Mouse (Mus musculus): ENCODE data around the gene Sowaha.

DNA sequence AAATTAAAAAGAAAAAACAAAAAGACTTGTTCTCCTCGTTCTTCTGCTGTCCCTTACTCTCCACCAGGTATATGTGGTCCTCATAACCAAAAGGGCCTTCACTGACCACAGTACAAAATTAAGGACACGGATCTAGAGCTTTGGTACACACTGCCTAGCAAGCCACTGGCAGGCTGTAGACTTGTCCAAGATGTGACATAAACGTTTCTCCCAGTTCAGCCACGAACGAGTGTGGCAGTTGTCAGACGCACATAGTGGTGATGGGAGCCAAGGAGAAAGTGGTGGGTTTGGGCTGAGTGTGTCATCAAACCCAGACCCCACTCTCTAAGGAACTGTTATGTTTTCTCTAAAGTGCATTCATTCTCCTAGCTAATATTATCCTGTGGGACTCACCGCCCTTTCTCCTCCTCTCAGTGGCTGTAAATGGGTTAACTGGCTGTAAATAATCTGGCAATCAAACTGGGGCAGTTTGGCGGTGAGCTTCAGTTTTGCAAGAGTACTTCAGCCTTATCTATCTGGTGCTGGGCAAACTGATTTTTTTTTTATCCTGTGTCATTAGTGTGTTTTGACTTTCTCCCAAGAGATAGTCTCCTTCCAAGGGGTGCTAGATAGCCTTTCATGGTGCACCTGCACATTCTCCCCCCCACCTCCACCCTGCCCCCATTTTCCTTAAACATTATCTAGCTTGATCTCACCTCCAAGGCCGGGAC lies 48.6 kb downstream of the Sowaha start:
- TF ChIP-seq EP300 (IDR thresholded peaks at IDR 0.05; ENCODE audit: low read depth) (peak; percentile 66), CTCF (IDR thresholded peaks at IDR 0.05; ENCODE audit: low read depth) (no peak)
